Mouse (Mus musculus) right cerebral cortex, postnatal 36 days (tissue): ENCODE results near the gene Vmn1r21.
"Not testable (repeated sequence)": the region's sequence is repeated elsewhere in the genome, so short reads cannot be mapped to it uniquely, and the experiment has no call there.

Experiments
- DNase-seq, 2 experiments: peaks; one replicate each; pipeline ENCODE4 v3.0.0; 2022; ENCODE audit warnings: low spot score in 2 of 2, mixed read lengths in 1 of 2

Gene Vmn1r21

DNA sequence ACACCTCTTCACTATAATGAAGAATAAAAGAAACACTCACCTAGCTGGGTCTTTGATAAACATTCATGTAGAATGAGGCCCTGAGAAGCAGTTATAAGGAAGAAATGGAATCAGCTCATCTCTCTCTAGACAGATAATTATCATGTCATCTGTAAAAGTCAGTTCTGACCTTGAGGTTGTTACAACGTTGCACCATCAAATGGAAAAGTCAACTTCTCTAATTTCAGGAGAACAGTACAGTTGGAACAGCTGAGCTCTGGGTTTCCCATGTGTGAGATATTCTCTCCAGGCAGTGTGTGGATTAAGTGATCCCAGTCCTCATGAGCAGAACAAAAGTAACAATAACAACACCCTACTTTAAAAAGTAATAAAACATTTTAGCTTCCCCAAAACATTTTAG is at the start of gene Vmn1r21:
TSS of gene Vmn1r21 (minus strand) at position 58 of the 400 bp plus-strand sequence.
- DNase-seq = no peak

DNA sequence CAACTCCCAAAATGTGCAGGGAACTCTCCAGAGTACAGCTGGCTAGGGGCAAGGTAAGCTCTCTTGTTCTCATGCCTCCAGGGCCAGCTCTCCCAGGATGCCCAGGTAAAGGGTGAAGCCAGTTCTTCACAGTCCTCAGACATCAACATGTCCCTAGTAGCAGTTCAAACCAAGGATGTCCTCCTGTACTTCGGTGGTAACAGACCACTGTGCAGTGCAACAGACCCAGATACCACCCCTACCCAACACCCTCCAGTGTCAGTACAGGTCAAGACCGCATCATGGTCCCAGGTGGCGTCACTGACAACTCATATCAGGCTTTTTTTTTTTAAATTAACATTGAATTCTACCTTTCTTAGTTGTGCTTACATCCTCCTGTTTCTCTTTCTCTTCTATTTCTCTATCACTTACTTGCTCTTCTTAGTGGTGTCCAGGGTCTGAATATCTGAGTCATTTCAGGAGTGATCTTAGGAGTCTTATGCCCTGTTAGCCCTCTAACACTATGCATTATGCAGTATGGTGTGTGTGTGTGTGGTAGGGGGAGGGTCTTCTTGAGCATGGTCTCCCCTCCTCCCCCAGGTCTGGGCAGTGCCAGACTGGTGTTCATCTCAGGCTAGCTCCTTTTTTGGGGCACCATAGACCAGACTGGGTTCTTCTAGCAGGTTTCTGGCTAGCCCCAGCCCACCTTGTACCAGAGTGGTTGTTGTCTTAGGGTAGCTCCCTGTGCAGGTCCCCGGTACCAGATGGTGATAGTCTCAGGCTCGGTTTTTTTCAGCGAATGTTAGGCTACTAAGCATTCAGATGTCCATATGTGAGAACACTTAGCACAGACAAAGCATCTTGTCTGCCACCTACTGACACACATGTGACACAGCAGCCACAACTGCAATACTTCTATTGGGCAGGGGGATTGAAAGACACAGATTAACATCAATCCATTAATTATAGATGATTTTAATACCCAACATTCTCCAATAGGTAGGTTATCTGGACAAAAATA is 9.2 kb upstream of the Vmn1r21 start:
- peak in 1 of 2 experiments; percentile 10 for DNase-seq

DNA sequence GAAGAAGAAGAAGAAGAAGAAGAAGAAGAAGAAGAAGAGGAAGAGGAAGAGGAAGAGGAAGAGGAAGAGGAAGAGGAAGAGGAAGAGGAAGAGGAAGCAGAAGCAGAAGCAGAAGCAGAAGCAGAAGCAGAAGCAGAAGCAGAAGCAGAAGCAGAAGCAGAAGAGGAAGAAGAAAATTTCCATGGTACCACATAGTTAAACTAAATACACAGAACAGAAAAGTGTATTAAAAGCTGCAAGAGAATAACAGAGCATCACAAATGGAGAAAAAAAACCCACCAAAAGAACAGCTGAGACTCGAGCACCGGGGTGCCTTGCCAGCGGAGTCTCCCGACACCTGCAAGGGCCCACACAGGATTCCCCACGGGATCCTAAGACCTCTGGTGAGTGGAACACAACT is 1.0 kb upstream of the Vmn1r21 start:
- not testable (repeated sequence) for DNase-seq

DNA sequence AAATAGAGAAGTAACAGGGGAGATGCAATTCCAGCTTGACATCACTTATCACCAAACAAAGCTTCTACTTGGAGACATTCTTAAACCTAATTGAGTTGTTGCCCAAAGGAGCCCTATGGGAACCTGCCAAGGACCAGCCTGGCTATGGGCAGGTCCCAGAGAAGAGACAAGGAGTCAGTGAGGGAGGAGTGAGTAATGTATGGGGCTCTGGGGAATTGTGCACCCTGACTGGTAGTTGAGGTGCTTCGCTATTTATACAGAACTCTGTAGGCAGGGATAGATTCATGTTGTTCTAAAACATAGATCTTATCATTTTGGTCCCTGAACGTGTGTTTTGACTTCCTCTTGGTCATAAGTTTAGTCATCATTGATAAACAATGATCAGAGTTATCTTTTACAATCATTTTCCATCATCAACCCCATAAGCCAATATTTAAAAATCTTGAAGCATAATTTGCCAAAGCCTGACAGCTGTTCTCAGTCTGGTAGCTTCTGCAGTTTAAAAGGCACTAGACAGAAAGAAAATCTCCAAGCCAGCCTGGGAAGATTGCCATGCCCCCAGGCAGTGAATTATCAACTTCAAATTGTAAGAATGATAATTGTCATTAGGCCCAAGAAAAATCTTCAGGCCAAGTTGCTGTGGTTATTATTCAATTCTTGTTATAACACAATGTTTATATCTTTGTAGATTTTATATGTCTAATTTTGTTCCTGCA is 10.3 kb downstream of the Vmn1r21 start:
- DNase-seq = no peak

DNA sequence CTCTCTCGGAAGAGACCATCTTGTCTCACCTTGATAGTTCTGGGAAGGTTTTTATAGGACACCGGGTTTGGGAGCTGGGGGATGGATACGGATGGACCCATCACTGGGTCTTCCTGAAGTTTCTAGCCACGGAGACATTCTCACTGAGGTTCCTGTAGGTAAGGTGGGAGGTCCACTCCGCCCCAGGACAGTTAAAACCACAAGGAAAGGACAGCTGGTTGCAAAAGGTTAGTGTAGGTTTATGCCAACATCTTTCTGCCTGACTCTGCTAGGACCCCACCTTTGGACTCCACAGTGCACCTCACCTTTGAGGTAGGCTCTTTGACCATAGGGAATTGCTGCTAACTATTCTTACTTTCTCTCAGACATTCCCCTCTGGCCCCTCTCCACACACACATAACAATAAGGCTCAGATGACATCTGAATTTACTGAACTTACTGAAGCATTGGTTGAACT is 24.9 kb downstream of the Vmn1r21 start:
- no peak for DNase-seq

DNA sequence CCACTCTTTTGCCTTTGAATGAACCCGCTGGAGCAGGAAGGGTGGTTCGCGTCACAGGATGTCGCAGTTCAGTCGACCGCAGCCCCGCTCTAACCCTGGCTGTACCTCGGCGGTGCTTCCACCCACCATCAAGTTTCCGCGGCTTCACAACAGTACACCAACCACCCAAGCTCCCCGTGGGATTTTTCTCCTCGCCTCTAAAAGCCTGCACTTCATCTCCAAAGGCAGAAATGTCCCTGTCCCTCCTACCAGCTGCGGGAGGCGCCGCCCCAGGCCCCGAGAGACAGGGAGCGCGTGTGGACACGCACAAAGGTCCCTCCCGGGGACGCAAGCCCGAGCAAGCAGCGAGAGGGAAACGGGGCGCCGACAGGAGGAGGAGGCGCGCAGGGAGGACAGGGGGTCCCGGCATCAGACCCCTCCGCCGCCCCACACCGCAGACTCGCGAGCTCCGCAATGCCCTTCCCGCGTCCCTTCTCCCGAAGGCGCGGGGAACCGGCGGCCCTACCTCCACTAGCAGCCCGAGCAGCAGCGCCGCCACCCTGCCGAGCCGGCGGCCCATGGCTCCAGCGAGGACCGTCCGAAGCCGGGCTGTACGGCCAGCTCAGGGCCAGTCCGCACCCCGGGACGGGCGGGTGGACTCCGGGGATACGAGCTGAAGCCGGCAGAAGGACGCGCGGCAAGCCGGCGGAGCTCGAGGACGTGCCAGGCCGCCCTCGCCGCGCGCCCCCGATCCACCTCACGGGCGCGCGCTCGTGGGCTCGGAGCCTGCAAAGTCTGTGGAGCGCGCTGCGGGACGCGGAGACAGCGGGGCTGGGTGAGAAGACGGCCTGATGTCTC is 25.5 kb downstream of the Vmn1r21 start, which contains the start of gene Vopp1:
TSS of gene Vopp1 (minus strand) at position 738 of the 837 bp plus-strand sequence.
- peak; percentile 58 to 67 for DNase-seq

DNA sequence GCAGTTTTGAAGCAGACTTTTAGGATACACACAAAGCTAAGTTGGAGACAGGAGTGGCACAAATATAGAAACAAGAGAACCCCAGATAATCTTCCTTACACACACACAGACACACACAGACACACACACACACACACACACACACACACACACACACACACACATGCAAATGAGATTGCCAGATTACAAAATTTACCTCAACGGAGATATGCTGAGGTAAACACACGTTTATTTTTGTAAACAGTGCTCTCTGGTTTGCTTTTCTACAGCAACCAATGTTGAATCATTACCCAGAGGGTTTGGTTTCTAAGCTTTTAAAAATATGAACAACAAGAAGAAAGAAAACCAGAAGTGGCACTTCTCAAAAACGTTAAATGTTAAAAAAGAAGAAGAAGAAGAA is 26.7 kb downstream of the Vmn1r21 start:
- DNase-seq = no peak

DNA sequence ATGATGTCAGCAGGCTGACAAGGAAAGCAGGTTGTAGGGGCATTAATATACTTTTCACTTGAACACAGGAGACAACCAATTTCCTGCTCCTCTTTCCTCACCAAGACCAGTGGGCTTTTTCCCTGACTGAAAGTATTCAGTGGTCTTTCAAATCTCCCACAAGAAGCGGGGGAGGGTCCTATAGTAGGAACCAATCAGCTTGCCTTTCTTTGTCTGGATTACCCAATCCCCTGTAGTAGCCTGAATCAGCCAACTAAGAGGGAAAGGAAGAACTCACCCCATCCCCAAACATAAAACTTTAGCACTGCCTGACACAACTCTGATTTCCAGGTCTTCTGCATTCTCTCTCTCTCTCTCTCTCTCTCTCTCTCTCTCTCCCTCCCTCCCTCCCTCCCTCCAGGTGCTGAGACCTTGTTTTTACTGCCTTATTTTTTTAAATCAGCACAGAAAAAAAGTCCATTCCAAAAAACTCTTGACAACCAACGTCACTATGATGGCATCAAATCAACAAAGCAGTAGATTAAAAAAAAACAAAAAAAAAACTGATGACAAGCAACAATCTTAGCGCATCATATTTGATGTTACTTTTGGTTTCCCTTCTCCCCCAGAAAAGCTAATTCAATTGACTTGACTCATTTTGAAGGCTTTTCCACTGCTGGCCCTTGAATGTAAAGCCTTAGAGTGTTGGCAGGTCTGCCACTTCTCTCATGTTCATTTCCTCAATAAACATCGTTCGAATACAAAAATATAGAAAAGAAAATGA is 27.3 kb downstream of the Vmn1r21 start:
- no peak for DNase-seq

DNA sequence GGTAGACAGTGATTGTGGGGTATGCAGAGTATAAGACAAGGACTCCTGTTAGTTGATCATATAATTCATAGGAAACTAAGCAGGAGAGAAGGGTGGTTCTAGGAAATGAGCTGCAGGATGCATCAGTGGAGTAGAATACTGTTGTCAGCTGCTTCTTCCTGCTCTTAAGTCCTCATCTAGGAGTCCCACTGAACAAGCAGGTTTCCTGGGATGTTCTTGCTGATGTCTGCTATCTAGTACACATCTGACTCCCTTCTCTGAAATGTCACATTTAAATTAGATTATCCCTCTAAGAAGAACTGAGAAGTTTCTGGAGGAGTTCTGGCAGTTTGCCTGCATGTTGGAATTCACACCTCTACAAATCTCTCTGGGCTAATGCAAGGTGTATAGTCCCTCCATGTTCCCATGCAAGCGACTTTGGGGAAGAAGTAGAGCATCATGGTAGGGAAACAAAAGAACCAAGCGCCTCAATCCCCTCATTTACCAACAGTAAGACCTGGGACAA is 35.7 kb downstream of the Vmn1r21 start:
- peak; percentile 20 to 22 for DNase-seq

DNA sequence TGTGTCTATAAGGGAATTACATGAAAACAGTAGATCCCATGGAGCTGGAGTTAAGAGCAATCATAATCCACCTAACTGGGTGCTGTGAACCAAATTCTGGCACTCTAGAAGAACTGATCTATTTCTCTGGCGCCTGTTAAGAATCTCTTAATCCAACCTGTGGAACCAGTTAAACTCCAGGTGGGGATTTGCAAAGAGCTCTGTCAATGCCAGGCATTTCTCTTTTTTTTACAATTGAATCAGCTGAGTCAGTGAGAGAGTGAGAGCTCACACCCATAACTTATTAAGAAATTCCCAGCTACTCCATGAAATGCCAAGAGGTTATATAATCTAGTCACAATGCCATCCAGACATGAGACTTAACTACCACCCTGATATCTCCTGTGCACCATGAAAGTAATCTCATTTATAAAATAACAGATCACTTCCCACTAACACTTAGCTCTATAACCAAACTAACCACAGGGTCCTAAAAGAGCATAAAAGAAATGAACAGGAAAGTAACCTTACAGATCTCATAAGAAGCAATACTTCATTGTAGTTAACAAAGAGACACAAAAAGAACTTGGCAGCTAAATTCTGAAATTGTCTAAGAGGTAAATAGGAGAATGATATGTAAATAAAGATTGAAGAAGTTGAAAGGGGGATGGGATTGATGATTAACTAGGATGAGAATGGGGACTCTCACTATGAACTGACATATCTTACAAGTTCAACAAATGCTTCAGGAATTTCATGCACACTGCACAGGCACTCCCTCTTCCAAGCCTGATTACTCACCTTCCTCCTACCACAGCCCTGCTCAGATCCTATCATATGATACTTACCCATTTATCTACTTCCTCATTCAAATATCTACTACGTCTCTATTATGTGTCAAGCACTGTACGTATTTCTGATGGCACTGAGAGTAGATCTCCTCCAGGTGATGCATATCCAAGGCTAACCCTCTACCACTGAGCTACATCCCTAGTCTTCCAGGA is 38.1 kb downstream of the Vmn1r21 start:
- no peak for DNase-seq

DNA sequence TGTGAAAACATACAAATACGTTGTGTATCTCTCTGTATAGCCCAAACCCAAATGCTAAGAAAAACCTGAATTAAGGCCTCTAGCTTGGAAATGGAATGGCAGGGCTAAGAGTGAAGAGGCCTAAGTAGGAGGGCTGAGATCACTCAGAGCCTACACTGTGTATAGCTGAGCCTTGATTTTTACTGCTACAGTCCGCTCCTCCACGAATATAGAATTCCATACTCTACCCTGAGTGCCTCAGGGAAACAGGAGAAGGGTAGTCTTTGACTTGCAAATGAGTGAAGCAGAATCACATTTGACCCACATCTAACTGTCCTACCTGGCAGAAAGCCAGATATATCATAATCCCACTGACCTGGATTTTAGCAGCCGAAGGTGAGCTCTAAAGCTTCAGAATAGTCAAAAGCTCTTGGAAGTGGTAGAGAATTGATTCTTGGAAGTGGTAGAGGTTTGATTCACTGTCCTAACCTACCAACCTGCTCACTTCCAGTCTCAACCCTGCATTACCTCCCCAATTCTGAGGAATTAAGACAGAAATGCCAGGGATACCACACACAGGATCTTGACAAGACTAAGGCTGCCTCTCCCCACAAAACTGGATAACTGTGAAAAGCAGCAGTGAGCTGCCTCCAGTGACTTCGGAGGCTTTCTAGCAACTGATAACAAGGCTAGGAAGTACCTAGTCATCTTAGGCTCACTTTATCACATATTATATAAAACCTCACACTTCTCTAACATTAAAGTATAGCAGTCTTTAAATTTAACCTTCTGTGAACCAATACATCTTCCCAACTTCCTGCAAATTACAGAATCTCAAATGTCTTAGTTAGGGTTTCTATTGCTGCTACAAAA is 44.7 kb downstream of the Vmn1r21 start:
- no peak for DNase-seq

DNA sequence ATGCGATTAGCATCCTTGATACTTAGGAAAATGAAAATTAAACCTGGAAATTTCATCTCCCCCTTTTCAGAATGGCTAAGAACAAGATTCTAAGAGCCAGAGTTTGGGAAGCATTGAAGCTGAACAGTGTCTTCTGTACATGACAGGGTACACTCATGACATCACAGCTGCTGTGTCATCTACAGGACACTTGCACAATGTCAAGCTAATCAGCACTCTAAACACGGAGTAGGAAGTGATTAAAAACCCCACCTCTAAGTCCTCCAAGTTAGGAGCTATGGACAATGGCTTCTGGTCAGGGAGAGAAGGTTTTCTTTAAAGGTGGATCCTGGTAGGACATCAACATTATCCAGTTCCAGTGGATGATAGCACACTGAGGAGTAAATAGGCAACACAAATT is 47.0 kb downstream of the Vmn1r21 start:
- DNase-seq = no peak

DNA sequence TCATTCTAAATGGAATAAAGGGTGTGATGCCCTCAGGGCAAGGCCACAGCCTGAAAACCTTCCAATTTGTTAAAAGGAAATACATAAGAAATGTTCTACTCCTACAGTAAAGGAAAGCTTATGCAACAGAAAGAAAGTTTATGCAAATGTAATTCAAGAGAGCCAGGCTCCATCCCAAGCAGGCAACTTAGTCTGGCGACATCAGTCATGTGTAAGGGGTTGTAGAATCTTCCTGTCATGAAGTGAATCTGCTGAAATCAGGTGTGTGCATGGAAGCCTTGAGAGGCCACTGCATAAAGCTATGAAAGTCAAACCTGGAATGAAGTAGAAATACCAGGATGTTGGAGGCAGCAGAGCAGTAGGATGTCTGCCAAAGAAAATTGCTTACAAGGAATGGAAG is 51.2 kb downstream of the Vmn1r21 start:
- peak in 1 of 2 experiments; percentile 30 for DNase-seq

DNA sequence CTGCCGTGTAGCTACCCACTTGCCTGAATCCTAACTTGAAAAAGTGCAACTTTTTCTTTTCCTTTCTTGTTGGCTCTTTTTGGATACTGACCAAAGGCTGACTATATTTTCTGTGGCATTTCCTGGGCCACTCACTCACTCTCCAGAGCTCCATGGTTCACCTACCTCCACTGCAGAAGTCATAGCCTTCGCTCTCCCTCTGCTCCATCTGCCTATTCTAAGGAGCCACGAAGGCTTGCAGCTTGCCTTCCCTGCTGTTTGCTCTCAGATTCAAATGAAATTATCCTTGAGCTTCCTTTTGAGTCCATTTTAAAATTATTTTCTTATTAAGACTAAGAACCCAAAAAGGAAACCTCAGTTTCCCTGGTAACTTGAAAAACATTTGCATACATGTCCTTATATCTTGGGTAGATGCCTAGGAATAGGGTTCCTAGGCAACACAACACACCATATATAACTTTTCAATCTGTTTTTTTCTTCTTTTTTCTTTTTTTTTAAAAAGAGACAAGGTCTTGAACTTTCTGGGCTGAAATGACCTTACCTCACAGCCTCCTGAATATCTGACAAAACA is 53.2 kb downstream of the Vmn1r21 start:
- DNase-seq = no peak

DNA sequence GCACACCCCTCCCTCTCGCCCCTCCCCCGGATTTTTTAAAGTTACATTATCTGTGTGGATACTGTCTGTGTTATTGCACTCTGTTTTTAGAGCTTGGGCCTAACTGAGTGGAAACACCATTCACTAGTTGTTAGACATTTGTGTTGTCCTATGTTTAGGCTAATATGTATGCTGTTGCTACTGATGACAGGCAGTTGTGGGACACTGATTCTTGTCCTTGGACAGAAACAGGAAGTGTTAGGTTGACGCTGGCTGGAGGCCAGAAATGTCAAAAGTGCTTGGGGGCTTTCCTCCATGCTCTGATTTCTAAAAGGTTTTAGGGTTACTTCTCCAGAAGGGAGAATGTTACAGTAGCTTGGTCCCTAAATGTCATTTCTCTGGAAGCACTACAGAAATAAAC is 54.3 kb downstream of the Vmn1r21 start:
- DNase-seq = no peak
